Mouse (Mus musculus) small intestine, adult 2 months (tissue): ENCODE measurements around the gene Grm7. TPM values are rescaled to one million over a fixed set of nuclear protein-coding genes. Genes with fewer than 3 reads are reported as not detected.

Experiments used
- H3K27ac ChIP-seq: fragments of 200-500 bp; 2 replicates; pipeline ENCODE4 v1.5.1; 2012; ENCODE audit warnings: low read depth, low read length, control low read depth, inconsistent platforms; ENCODE audit not compliant: insufficient read depth
- H3K27me3 ChIP-seq: fragments of 200-500 bp; 2 replicates; pipeline ENCODE4 v1.6.1; 2012; ENCODE audit warnings: mild to moderate bottlenecking, moderate library complexity, low read length, inconsistent platforms; ENCODE audit not compliant: control insufficient read depth, insufficient read depth
- H3K36me3 ChIP-seq: fragments of 200-500 bp; 2 replicates; pipeline ENCODE4 v1.6.1; 2012; ENCODE audit warnings: mild to moderate bottlenecking, low read length, control low read depth, inconsistent platforms; ENCODE audit not compliant: control insufficient read depth, insufficient read depth
- H3K4me1 ChIP-seq: fragments of 200-500 bp; 2 replicates; pipeline ENCODE4 v1.6.1; 2012; ENCODE audit warnings: low read length, inconsistent platforms, mixed read lengths; ENCODE audit not compliant: control insufficient read depth, insufficient read depth, insufficient read length
- H3K4me3 ChIP-seq: fragments of 200-500 bp; 2 replicates; pipeline ENCODE4 v1.5.1; 2012; ENCODE audit warnings: low read depth, mild to moderate bottlenecking, control low read depth, inconsistent platforms, low read length, moderate library complexity
- CTCF ChIP-seq: fragments of 200-500 bp; IDR thresholded peaks from 2 replicates; pipeline ENCODE4 v1.5.1; 2012; ENCODE audit warnings: low read depth, mild to moderate bottlenecking, control low read depth, inconsistent platforms, low read length, moderate library complexity, mixed read lengths; ENCODE audit not compliant: insufficient replicate concordance, insufficient read length; ENCODE audit errors: extremely low read depth
- POLR2A ChIP-seq: fragments of 200-500 bp; IDR thresholded peaks from 2 replicates; pipeline ENCODE4 v1.6.1; 2012; ENCODE audit warnings: low read depth, mild to moderate bottlenecking, control low read depth, inconsistent platforms, low read length, moderate library complexity
- WGBS: fragments of 180-500 bp; shearing (Covaris S2); methylation state at CpG from one replicate; pipeline ENCODE4 v1.1.7; 2018; 5-methylcytosine and 5-hydroxymethylcytosine counted together
- polyA plus RNA-seq: library from polyadenylated mRNA; depleted of rRNA; stranded (reverse); fragments of >200 nt; gene quantifications from 2 replicates; pipeline ENCODE4 v1.2.3, GENCODE M21; 2012

Grm7 gene
- polyA plus RNA-seq, 1 experiment: 0.11 TPM

DNA sequence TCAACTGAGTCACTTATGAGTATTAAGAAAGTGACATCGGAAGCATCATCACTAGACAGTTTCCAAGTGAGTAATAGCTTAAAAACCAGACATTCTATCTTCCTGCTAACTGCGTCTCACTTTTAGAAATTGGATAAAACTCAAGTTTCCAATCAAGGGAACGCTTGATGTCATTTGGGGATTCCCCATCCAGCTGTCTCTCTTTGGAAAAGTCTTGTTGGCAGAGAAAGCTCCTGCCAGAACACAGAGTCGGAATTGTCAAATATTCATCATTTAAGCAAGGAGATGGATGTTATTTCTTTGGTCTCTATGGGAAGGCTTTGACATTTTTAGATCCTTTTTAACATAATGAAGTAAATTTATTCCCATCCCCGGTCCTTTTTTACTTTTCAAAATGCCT is 336.6 kb downstream of the Grm7 start:
- no peak for TF ChIP-seq CTCF
- TF ChIP-seq POLR2A: no peak
- Histone ChIP-seq H3K4me1 (no peaks in the 10 kb centered on the region), H3K4me3 (no peak overlapping the region), H3K27me3 (no peaks in the 10 kb centered on the region), H3K27ac (no peak overlapping the region), H3K36me3 (no peaks in the 10 kb centered on the region)
- WGBS: 77% methylated on average over 5 of the region's 5 CpGs

DNA sequence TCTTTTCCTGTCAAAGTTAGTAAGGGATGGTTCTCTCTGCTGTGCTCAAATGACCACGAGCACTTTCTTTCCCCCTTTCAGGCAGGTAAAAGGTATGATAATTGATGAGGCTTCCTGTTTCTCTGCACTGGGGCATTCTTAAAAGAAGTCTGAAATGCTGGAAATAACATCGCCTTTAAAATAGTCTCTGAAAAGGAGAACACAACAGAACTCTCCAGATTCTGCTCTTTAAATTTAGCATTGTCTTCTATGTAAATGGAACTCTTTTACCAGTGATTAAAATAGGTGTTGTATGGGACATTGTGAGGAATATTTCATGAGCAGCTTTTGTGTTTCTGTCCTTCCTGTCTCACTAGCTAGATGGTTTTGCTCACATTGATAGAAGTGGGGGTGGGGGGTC is 393.7 kb downstream of the Grm7 start:
- TF ChIP-seq CTCF (no peak), POLR2A (no peak)
- Histone ChIP-seq H3K27ac (no peak overlapping the region), H3K4me1 (no peaks in the 10 kb centered on the region), H3K36me3 (no peaks in the 10 kb centered on the region), H3K27me3 (no peaks in the 10 kb centered on the region), H3K4me3 (no peak overlapping the region)
- 55% methylated on average over 2 of the region's 2 CpGs for WGBS

GRCm38 (mm10) chr6:111045896-111046295 is 400.5 kb downstream of the Grm7 start:
- Histone ChIP-seq H3K27ac (no peak overlapping the region), H3K4me3 (no peak overlapping the region), H3K36me3 (no peaks in the 10 kb centered on the region), H3K27me3 (no peaks in the 10 kb centered on the region), H3K4me1 (no peaks in the 10 kb centered on the region)
- TF ChIP-seq POLR2A (no peak), CTCF (no peak)
- WGBS: 37% methylated on average over 2 of the region's 2 CpGs

GRCm38 (mm10) chr6:111049247-111049646 is 403.9 kb downstream of the Grm7 start:
- no peaks in the 10 kb centered on the region for H3K36me3 ChIP-seq
- TF ChIP-seq CTCF: no peak
- TF ChIP-seq POLR2A: no peak
- H3K27ac ChIP-seq: no peak overlapping the region
- H3K4me3 ChIP-seq: no peak overlapping the region
- no peaks in the 10 kb centered on the region for H3K27me3 ChIP-seq
- H3K4me1 ChIP-seq: no peaks in the 10 kb centered on the region

DNA sequence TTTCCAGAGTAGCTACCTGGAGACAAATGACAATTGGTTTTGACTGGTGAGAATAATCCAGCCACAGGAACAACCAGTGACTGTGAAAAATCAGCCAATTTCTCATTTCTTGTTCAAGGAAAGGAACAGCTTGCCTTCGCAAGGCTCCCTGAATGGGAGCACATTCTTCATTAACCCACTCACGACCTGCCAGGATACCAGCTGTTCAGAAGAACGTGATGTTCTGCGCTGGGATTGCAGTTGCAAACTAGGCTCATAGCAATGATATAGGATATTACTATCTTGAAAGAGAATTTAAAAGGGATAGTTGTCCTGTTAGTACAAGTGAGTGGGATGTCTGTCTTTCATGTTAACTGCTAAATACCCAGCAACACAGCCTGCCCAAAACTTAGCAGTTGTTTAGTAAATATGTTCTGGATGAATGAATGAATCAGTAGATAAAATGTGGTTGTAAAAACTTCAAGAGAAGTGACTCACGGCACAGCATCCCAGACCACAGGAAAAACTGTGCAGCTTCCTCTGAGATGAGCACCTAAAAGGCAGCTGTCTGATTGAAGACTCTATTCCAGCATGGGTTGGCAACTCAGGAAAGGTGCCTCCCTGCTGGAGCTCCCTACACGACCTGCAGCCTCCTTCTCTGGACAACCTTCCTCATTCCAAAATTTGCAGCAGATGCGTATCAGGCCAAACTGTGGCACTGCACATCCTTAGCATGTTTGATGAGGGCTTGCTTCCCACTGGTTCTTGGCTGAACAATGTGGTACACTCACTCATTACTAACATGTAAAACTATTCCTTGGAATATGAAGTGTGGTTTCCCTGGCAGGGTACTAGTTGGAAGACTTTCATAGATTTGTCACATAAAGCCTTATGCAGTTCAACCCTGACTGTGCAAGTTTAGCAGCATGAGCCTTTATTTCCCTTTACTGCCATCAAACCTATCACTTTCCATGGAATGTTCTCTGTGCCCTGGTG is 408.9 kb downstream of the Grm7 start:
- Histone ChIP-seq H3K4me3 (no peak overlapping the region), H3K27ac (no peak overlapping the region), H3K36me3 (no peaks in the 10 kb centered on the region), H3K4me1 (no peaks in the 10 kb centered on the region), H3K27me3 (no peaks in the 10 kb centered on the region)
- TF ChIP-seq CTCF: no peak
- TF ChIP-seq POLR2A: no peak
- 64% methylated on average over 7 of the region's 7 CpGs for WGBS

GRCm38 (mm10) chr6:111057798-111058197 is 412.4 kb downstream of the Grm7 start:
- Histone ChIP-seq H3K27me3 (no peaks in the 10 kb centered on the region), H3K27ac (no peak overlapping the region), H3K36me3 (no peaks in the 10 kb centered on the region), H3K4me1 (no peaks in the 10 kb centered on the region), H3K4me3 (no peak overlapping the region)
- TF ChIP-seq POLR2A (no peak), CTCF (no peak)
- 77% methylated on average over 3 of the region's 3 CpGs for WGBS

DNA sequence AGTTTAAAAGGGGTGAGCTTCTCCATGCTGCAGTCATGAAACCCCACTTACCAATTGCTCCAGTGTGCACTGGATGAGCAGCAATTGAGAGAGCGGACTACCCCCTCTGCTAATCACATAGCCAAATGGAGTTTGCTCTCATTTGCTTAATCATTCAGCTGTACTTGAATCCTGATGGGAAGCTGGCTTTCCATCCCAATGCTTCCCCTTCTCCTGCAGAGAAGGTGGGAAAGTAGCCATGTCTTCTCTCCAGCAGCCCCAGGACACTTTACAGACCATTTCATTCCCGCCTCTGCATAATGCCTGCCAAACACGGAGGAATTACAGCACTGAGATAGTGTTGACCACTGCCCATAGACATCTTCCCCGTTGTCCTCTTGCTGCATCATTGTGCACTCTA is 414.6 kb downstream of the Grm7 start:
- WGBS: 76% methylated on average over 4 of the region's 4 CpGs
- no peak for TF ChIP-seq CTCF
- TF ChIP-seq POLR2A: no peak
- Histone ChIP-seq H3K36me3 (no peaks in the 10 kb centered on the region), H3K4me3 (no peak overlapping the region), H3K27ac (no peak overlapping the region), H3K27me3 (no peaks in the 10 kb centered on the region), H3K4me1 (no peaks in the 10 kb centered on the region)
